Mouse (Mus musculus) embryonic fibroblast, embryonic 13.5 days (primary cell): Measurements from ENCODE around the gene Tcf20.

ENCODE experiments used
- CTCF ChIP-seq: IDR thresholded peaks from 2 replicates; pipeline ENCODE4 v1.5.1; 2011; ENCODE audit warnings: mild to moderate bottlenecking, control low read depth, low read length, moderate library complexity, borderline replicate concordance; ENCODE audit not compliant: insufficient read depth
- POLR2A ChIP-seq: IDR thresholded peaks from 2 replicates; pipeline ENCODE4 v1.6.1; 2011; ENCODE audit warnings: low read depth, mild to moderate bottlenecking, control low read depth, low read length, moderate library complexity

DNA sequence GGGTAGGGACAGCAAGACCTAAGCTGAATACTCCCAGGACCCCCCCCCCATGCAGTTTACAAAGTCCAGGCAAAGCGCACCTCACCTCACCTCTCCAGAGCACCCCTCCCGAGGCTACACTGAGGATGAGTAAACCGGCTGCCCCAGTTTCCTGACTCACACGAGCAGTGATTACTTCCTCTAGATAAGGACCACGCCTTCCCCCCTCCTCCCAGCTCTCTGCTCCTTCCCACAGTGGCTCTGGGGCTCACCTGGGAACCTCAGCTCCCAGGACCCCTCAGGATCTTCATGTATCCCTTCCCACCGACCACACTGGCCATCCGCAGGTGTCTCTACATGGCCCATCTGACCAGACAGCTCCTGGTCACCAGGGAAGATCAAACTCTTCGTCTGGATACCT, 58.8 kb downstream of the Tcf20 start:
- TF ChIP-seq CTCF (no peak), POLR2A (no peak)
